Mouse (Mus musculus) small intestine, adult 2 months (tissue): ENCODE results near the gene Slc35e3.

Experiments used
- CTCF ChIP-seq: fragments of 200-500 bp; IDR thresholded peaks from 2 replicates; pipeline ENCODE4 v1.5.1; 2012; ENCODE audit warnings: low read depth, mild to moderate bottlenecking, control low read depth, inconsistent platforms, low read length, moderate library complexity, mixed read lengths; ENCODE audit not compliant: insufficient replicate concordance, insufficient read length; ENCODE audit errors: extremely low read depth
- POLR2A ChIP-seq: fragments of 200-500 bp; IDR thresholded peaks from 2 replicates; pipeline ENCODE4 v1.6.1; 2012; ENCODE audit warnings: low read depth, mild to moderate bottlenecking, control low read depth, inconsistent platforms, low read length, moderate library complexity

DNA sequence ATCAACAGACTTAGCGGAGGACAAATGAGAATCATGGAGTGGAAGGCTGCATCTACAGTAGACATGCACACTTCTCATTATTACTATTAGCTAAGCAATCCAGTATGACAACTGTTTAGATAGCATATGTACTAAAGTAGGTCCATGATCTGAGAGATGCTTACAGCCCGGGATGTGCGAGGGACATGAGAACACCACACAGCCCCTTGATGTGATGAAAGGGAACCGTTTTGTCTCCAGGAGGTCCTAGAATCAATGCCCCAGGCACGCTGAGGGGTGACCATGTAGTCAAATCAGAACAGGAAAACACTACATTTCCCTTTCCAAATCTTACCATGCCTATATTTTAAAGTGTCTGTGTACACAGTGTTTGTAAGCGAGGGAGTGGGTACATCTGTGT lies 5.6 kb upstream of the Slc35e3 start:
- no peak for TF ChIP-seq CTCF
- no peak for TF ChIP-seq POLR2A
